In the genomic region with DNA sequence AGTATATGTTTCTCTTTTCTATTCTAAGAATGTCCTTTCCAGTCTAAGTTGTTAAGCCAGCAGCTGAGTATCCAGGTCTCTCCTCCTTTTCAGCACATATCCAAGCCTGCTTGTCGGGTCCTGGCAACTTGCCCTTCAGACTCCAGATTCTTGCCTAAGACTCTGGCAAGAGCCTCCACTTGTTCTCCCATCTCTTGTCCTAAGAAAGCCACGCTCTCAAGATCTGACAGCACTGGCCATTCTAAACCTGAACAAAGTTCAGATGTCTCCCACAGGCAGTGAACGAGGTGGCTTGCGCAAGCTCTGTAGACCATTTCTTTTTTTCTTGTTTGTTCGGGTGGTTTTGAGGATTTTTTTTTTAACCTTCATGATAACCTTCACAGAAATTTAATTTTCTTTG, we compare ENCODE assay signal across 9 mouse cellular contexts.
DNase-seq lines count a peak whose midpoint lies in the region; ATAC-seq lines count a peak whose summit lies in the region.
"Had no signal": no experiment of that assay in that cellular context is flagged by ENCODE, and none has a peak within 500 bp of the region (broad histone marks: within the 10 kb centered on the region; RNA-seq: fewer than 3 reads in every experiment).

No protein-coding gene starts in this region.

- peak; percentile 66 for DNase-seq in adrenal gland, adult 2 months
- DNase-seq in adrenal gland, postnatal 4 days (ENCODE audit: low spot score in 2 of 2) = no peak
- DNase-seq in 3134 (ENCODE audit: extremely low read depth, insufficient read length, low spot score) = peak; percentile 21
- DNase-seq in gonadal fat pad, adult 2 months (ENCODE audit: low read depth) = peak; percentile 97
- peak; percentile 77 for DNase-seq in kidney, postnatal 14 days
- DNase-seq in Muller cell, postnatal 12 days (ENCODE audit: inconsistent ontology term) = no peak
- DNase-seq in spleen, postnatal 14 days (ENCODE audit: low spot score in 2 of 2) = no peak

- 52% methylated on average over 5 of the region's 5 CpGs for WGBS in stomach, embryonic 16.5 days

- H3K4me2 ChIP-seq in stomach, embryonic 16.5 days (ENCODE audit: low read depth, low read length) = no peak overlapping the region
- H3K4me2 ChIP-seq: hindbrain, embryonic 15.5 days had no signal

- ATAC-seq in stomach, embryonic 16.5 days (ENCODE audit: insufficient read depth, low FRiP score) = peak; percentile 26; the same call in 1 of the 2 replicates

- H3K9ac ChIP-seq in stomach, embryonic 16.5 days (ENCODE audit: low read length) = no peak overlapping the region
- H3K9ac ChIP-seq: hindbrain, embryonic 15.5 days had no signal

- no peaks in the 10 kb centered on the region for H3K27me3 ChIP-seq in stomach, embryonic 16.5 days (ENCODE audit: control insufficient read depth, insufficient read depth, low read length)
- H3K27me3 ChIP-seq: hindbrain, embryonic 15.5 days had no signal

- H3K4me1 ChIP-seq in stomach, embryonic 16.5 days (ENCODE audit: control insufficient read depth, insufficient read depth, low read length) = peaks cover 33% of the 10 kb centered on the region

- peak overlapping the region; percentile 25; the same call in 1 of the 2 replicates for H3K27ac ChIP-seq in stomach, embryonic 16.5 days (ENCODE audit: low read length)
- H3K27ac ChIP-seq: hindbrain, embryonic 15.5 days had no signal

- H3K36me3 ChIP-seq in stomach, embryonic 16.5 days (ENCODE audit: control insufficient read depth, insufficient read depth, low read length) = no peaks in the 10 kb centered on the region
- H3K36me3 ChIP-seq: hindbrain, embryonic 15.5 days had no signal

- no peaks in the 10 kb centered on the region for H3K9me3 ChIP-seq in stomach, embryonic 16.5 days (replicated peaks; ENCODE audit: control insufficient read depth, low read length)
- H3K9me3 ChIP-seq: hindbrain, embryonic 15.5 days had no signal

- no peak overlapping the region for H3K4me3 ChIP-seq in stomach, embryonic 16.5 days (replicated peaks; ENCODE audit: low read length)
- H3K4me3 ChIP-seq: hindbrain, embryonic 15.5 days had no signal

Comparison
In these comparisons a context has a peak if more than half of its experiments do, and no peak if none do; other contexts are left out.
1. DNase-seq: peak in adrenal gland, adult 2 months (single experiment), 3134 (single experiment), gonadal fat pad, adult 2 months (single experiment) and kidney, postnatal 14 days (single experiment); none in adrenal gland, postnatal 4 days (0 of 2), Muller cell, postnatal 12 days (single experiment) and spleen, postnatal 14 days (0 of 2).